Mouse (Mus musculus) adrenal gland, adult 8-10 months (tissue): ENCODE results near the gene Zc3h6. TPM values are rescaled to one million over a fixed set of nuclear protein-coding genes. Genes with fewer than 3 reads are reported as not detected.
A peak's percentile ranks its signal among the peaks of the same experiment; 100 is the strongest.
"Not testable (repeated sequence)": the region's sequence is repeated elsewhere in the genome, so short reads cannot be mapped to it uniquely, and the experiment has no call there.

Experiments used
- DNase-seq: peaks from one replicate; pipeline ENCODE4 v3.0.0; 2022
- total RNA-seq, 4 experiments: library from RNA; stranded (reverse); gene quantifications; 2 replicates each; pipeline ENCODE4 v1.2.4; 2022

Gene Zc3h6
- 10 to 100 TPM in 1 of 4 experiments, 1 to 10 TPM in 3; 5.4 to 13.9 (median 9.0) TPM for total RNA-seq

- peak; percentile 97 for DNase-seq
Measured at GRCm38 (mm10) chr2:128966641-128967580, at the start of gene Zc3h6. Gene Zc3h6, plus strand, starts transcription at chr2:128967402.

- DNase-seq: no peak
Measured at GRCm38 (mm10) chr2:128924799-128925198, 42.4 kb upstream of the Zc3h6 start.

- no peak for DNase-seq
Measured at GRCm38 (mm10) chr2:128928446-128928845, 38.8 kb upstream of the Zc3h6 start.

- no peak for DNase-seq
Measured at GRCm38 (mm10) chr2:128930704-128931103, 36.5 kb upstream of the Zc3h6 start.

GRCm38 (mm10) chr2:128936256-128936655 is 30.9 kb upstream of the Zc3h6 start:
- no peak for DNase-seq

- peak; percentile 95 for DNase-seq
Measured at GRCm38 (mm10) chr2:128943538-128944528, 23.4 kb upstream of the Zc3h6 start, which contains the start of gene Zc3h8. Gene Zc3h8, minus strand, starts transcription at chr2:128944077.

- no peak for DNase-seq
Measured at GRCm38 (mm10) chr2:128947962-128948588, 19.1 kb upstream of the Zc3h6 start.

- no peak for DNase-seq
Measured at GRCm38 (mm10) chr2:128954186-128954585, 13.0 kb upstream of the Zc3h6 start.

- no peak for DNase-seq
Measured at GRCm38 (mm10) chr2:128965505-128966105, 1.6 kb upstream of the Zc3h6 start.

GRCm38 (mm10) chr2:128966236-128966635 is 966 bp upstream of the Zc3h6 start:
- DNase-seq: no peak

GRCm38 (mm10) chr2:128967661-128968441 is 649 bp downstream of the Zc3h6 start, which contains the start of gene Gm10762:
Gene Gm10762, minus strand, starts transcription at chr2:128967725.
- peak; percentile 74 for DNase-seq

- no peak for DNase-seq
Measured at GRCm38 (mm10) chr2:128968475-128969083, 1.4 kb downstream of the Zc3h6 start.

GRCm38 (mm10) chr2:128972301-128972700 is 5.1 kb downstream of the Zc3h6 start:
- no peak for DNase-seq

- DNase-seq: no peak
Measured at GRCm38 (mm10) chr2:128975572-128975971, 8.4 kb downstream of the Zc3h6 start.

GRCm38 (mm10) chr2:128984746-128985145 is 17.5 kb downstream of the Zc3h6 start:
- DNase-seq: no peak

GRCm38 (mm10) chr2:129004872-129005271 is 37.7 kb downstream of the Zc3h6 start:
- DNase-seq: no peak

GRCm38 (mm10) chr2:129006194-129006749 is 39.1 kb downstream of the Zc3h6 start:
- no peak for DNase-seq

GRCm38 (mm10) chr2:129008867-129009266 is 41.7 kb downstream of the Zc3h6 start:
- DNase-seq: not testable (repeated sequence)

GRCm38 (mm10) chr2:129020106-129020505 is 52.9 kb downstream of the Zc3h6 start:
- DNase-seq: peak; percentile 32

GRCm38 (mm10) chr2:129024820-129025219 is 57.6 kb downstream of the Zc3h6 start:
- DNase-seq: peak; percentile 57
